Mouse (Mus musculus) lung, postnatal 0 days (tissue): ENCODE data around the gene Alg12.

Experiments
- CTCF ChIP-seq: IDR thresholded peaks from 2 replicates; pipeline ENCODE4 v1.5.1; 2016; ENCODE audit warnings: antibody characterized with exemption, mild to moderate bottlenecking
- EP300 ChIP-seq: IDR thresholded peaks from 2 replicates; pipeline ENCODE4 v1.6.1; 2016; ENCODE audit warnings: antibody characterized with exemption, mild to moderate bottlenecking, control low read depth

- TF ChIP-seq CTCF (no peak), EP300 (no peak)
These were observed 787 bp upstream of the Alg12 start for GRCm38 (mm10) chr15:88819906-88820303.
